Mouse (Mus musculus) lung, adult 2 months (tissue): ENCODE measurements around the gene Sipa1l2. TPM values are rescaled to one million over a fixed set of nuclear protein-coding genes. Genes with fewer than 3 reads are reported as not detected.

Source experiments
- DNase-seq: peaks from one replicate; pipeline ENCODE4 v3.0.0; 2022
- H3K4me1 ChIP-seq: fragments of 200-500 bp; 2 replicates; pipeline ENCODE4 v1.6.1; 2011; ENCODE audit warnings: low read length; ENCODE audit not compliant: control insufficient read depth, insufficient read depth
- H3K4me3 ChIP-seq: fragments of 200-500 bp; replicated peaks from 2 replicates; pipeline ENCODE3; 2011; ENCODE audit warnings: low read depth, mild to moderate bottlenecking, control low read depth, low read length; ENCODE audit errors: extremely low read depth
- CTCF ChIP-seq: fragments of 200-500 bp; IDR thresholded peaks from 2 replicates; pipeline ENCODE4 v1.5.1; 2011; ENCODE audit warnings: mild to moderate bottlenecking, low read length, control low read depth; ENCODE audit not compliant: insufficient read depth
- POLR2A ChIP-seq: fragments of 200-500 bp; IDR thresholded peaks from 2 replicates; pipeline ENCODE4 v1.6.1; 2011; ENCODE audit warnings: low read depth, mild to moderate bottlenecking, control low read depth, low read length, borderline replicate concordance; ENCODE audit errors: extremely low read depth
- WGBS: fragments of 180-500 bp; shearing (Covaris S2); methylation state at CpG from one replicate; pipeline ENCODE4 v1.1.7; 2018; 5-methylcytosine and 5-hydroxymethylcytosine counted together
- polyA plus RNA-seq: library from polyadenylated mRNA; depleted of rRNA; stranded (reverse); fragments of >200 nt; gene quantifications from 2 replicates; pipeline ENCODE4 v1.2.3, GENCODE M21; 2012; rRNA removed

Gene Sipa1l2
- polyA plus RNA-seq: 36.3 and 38.6 TPM in 2 replicates

DNA sequence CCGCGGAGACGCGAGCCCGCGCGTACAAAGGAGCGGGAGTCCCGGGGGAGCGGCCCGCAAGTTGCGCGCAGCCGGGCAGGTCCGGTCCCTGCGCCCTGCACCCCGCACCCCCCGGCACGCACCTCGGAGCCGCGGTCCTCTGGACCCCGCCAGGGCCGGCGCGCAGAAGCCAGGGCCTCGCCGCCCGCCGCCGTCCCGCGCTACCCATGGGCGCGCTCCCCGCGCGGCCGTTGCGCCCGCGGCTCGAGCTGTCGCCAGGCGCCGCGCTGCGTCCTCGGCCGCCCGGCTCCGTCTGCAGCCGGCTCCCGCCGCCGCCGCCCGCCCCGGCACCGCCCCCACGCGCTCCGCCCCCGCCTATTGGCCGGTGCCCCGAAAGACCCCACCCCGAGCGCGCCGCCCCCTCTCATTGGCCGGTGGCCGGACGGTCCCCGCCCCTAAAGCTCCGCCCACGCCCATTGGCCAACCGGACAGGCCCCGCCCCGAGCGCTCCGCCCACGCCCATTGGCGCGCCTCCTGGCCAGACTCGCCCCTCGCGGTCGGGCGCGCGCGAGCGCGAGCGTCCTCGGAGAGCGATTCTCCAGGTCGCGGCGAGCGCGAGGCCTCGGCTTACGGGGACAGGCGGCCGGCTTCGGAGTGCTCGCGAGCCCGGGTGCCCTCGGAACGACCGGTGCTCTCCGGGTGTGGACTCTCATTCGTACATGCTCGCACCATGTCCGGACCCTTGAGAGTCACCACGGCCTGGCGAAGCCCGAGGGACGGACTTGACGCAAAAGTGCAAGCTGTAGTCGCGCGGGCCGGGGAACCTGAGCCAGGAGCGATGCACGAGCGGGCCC is at the start of gene Sipa1l2:
Gene Sipa1l2 (minus strand): TSS at position 276 of the 833 bp plus-strand sequence.
- no peak for TF ChIP-seq CTCF
- TF ChIP-seq POLR2A: peak; percentile 76; the same call in 1 of the 2 replicates
- peaks cover 3% of the 10 kb centered on the region for H3K4me1 ChIP-seq
- WGBS: under 1% methylated on average over 113 of the region's 129 CpGs
- H3K4me3 ChIP-seq: peak within 1 kb of the TSS; percentile 92
- DNase-seq: peak; percentile 98

DNA sequence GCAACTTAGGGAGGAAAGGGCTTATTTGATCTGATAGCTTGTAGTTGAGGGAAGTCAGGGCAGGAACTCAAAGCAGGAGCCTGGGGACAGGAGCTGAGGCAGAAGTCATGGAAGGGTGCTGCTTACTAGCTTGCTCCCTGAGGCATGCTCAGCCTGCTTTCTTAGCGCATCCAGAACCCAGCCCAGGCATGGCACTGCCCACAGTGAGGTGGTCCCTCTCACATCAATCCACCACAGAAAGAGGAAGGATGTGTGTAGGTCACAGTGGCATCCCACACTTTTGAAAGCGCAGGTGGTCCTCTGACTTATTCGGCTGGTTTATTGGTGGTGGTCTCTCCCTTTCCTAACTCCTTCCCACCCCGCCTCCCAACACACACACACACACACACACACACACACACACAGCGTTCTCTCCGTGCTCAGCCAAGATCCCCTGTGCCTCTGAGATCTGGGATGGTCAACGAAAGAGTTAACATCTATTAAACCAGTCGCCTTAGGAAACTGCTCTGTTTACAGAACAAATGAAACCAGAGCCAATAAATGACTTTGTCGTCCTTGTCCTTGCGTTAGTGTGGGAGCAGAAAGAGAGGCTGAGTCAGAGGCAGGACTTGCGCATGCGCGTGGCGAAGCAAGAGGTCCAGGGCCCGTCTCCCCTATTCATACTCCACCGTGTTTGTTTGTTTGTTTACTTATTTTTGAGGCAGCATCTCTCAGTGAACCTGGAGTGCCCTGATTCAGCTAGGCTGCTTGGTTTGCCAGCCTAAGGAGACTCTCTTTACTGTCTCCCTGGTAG is 49.1 kb upstream of the Sipa1l2 start:
- TF ChIP-seq CTCF (no peak), POLR2A (no peak)
- Histone ChIP-seq H3K4me3 (no peak overlapping the region), H3K4me1 (0 out of 2 replicates have a peak, but pooled peaks cover 3% of the 10 kb centered on the region)
- DNase-seq: no peak
- WGBS: 49% methylated on average over 16 of the region's 16 CpGs

DNA sequence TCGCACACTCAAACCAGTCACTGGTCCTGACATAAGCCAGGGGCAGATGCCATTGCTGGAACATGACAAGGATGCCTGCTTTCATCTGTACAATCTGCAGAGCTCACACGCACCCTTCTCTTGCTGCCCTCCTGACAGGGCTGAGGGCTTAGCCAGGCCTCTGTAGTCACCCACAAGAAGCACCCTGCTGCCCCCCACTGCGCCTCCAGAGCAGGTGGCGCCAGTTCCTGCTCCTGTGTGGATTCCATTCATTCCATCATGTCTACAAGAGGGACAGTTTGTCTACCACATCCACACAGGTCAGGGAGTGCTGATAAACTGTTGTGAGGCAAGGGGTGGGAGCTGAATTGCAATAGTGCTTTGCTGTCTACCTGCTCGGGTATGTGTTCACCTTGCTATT is 47.3 kb upstream of the Sipa1l2 start:
- TF ChIP-seq CTCF (no peak), POLR2A (no peak)
- Histone ChIP-seq H3K4me3 (no peak overlapping the region), H3K4me1 (0 out of 2 replicates have a peak, but pooled peaks cover 3% of the 10 kb centered on the region)
- no peak for DNase-seq
- 81% methylated on average over 5 of the region's 5 CpGs for WGBS

DNA sequence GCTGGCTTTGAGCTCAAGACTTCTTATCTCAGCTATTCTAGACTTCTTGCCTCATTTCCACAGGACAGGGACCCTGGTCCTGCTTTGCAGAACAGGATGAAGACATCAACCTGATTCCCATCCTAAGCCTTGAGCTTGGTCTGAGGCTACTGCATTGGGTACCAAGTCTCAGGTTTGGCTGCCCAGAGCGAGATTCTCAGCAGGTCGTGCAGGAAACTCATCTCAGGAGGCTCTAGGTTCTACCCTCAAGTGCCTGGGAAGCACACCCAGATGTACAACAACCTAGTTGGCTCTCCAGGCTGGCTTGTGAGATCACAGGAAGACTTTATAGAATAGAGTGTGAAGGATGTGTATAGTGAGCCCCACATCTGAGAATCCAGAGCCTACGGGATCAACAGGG is 46.4 kb upstream of the Sipa1l2 start:
- no peak for DNase-seq
- TF ChIP-seq CTCF: no peak
- no peak for TF ChIP-seq POLR2A
- H3K4me1 ChIP-seq: 0 out of 2 replicates have a peak, but pooled peaks cover 3% of the 10 kb centered on the region
- H3K4me3 ChIP-seq: no peak overlapping the region
- WGBS: 88% methylated on average over 3 of the region's 3 CpGs

DNA sequence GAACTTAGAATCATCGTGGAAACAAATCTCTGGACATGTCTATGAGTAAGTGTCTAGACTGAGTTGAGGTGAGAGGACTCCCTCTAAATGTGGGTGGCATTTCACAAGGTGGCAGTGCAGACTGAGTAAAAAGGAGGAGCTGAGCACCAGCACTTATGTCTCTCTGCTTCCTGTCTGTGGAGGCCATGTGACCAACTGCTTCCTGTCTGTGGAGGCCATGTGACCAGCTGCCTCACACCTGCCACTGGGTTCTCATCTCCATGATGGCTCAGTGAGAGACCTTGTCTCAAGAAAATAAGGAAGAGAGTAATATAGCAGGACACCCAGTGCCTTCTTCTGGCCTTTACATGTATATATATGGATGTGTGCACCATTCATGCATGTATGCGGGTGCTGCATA is 43.9 kb upstream of the Sipa1l2 start:
- Histone ChIP-seq H3K4me3 (no peak overlapping the region), H3K4me1 (0 out of 2 replicates have a peak, but pooled peaks cover 1% of the 10 kb centered on the region)
- TF ChIP-seq POLR2A (no peak), CTCF (no peak)
- 94% methylated on average over 2 of the region's 2 CpGs for WGBS
- DNase-seq: no peak

DNA sequence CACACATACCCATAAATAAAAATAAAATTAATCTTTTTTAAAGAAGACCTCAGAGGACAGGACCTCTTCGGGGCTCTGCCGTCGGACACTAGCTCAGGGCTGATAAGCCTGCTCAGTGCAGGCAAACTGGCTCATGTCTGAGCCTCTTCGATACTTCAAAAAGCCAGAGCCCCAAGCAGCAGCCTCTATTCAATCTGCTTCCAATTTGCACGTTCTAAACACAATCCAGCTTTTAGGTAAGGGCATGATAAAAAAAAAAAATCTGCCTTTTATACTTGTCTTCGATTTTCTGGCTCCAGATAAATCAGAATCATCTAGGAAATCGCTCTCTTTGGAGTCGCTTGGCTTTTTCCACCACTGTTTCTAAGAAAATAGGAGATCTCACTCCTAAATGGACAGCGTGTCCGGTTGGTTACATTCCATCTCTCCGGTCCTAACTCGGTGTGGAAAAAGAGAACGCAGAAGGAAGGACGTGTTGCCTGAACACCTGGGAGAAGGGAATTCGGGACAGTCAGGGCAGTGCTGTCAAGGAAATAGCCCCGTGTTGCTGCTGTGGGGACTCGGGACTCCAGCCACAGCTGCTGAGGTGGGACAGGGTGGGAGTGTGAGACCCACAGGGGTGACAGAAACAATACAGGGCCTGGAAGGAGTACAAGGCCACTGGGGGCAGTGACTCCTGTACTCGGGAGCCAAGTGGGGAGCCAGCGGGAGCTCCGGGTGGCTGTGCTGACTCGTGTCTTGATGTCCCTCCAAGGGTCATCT is 42.4 kb upstream of the Sipa1l2 start:
- H3K4me1 ChIP-seq: no peaks in the 10 kb centered on the region
- WGBS: 78% methylated on average over 21 of the region's 21 CpGs
- DNase-seq: no peak
- TF ChIP-seq CTCF: no peak
- TF ChIP-seq POLR2A: no peak
- H3K4me3 ChIP-seq: no peak overlapping the region

DNA sequence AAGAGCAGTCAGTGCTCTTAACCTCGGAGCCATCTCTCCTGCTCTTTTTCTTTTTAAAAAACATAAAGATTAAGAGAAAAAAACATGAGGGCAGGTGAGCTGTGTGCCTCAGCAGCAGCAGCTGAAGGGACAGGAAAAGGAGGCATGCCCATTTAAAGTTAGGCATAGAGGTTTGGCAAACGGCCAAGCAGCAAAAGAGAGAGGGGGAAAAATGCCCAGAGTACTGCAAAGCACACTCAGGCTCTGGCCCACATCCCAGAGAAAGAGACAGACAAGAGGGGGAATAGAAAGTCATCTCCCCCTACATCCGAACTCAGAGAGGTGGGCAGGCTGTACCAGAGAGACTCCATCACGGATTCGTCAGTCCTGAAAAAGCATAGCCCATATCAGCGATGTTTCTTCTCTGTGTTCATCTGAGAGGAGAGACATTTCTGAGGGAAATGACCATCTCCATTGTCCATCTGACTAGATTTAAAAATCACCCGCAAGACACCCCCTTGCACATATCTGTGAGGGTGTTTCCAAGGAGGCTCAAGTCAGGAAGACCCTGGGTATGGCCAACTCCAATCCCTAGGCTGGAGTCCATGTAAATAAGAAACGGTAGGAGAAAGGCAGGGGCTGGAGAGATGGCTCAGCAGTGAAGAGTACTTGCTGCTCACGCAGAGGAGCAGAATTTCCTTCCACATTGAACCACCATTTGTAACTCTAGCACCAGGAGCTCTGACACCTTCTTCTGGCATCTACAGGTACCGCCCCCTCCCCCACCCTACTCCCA is 41.6 kb upstream of the Sipa1l2 start:
- no peak for DNase-seq
- 76% methylated on average over 10 of the region's 10 CpGs for WGBS
- H3K4me3 ChIP-seq: no peak overlapping the region
- H3K4me1 ChIP-seq: no peaks in the 10 kb centered on the region
- TF ChIP-seq POLR2A (no peak), CTCF (no peak)

DNA sequence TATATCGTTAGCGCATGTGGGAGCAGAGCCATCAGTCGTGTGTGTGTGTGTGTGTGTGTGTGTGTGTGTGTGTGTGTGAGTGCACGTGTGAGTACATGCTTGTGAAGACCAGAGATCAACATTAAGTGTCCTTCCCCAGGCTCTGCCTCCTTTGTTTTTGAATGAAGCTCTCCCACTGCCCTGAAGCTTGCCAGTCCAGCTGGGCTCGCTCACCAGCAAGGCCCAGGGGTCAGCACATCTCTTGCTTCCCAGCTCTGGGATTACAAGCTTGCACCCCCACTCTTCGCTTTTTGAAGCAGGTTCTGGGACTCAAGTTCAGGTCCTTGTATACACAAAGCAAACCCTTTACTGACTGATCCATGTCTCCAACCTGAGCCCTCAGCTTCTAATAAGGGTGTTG is 40.1 kb upstream of the Sipa1l2 start:
- Histone ChIP-seq H3K4me3 (no peak overlapping the region), H3K4me1 (no peaks in the 10 kb centered on the region)
- TF ChIP-seq CTCF: no peak
- TF ChIP-seq POLR2A: no peak
- WGBS: 79% methylated on average over 6 of the region's 6 CpGs
- no peak for DNase-seq
